Mouse (Mus musculus) ES-Bruce4 (cell line): ENCODE data around the gene Fez1.

Experiments
- CTCF ChIP-seq: IDR thresholded peaks from one replicate; pipeline ENCODE4 v1.8.1; 2011; ENCODE audit warnings: low read depth, low read length
- EP300 ChIP-seq: IDR thresholded peaks from 2 replicates; pipeline ENCODE4 v1.6.1; 2011; ENCODE audit warnings: low read depth, low read length; ENCODE audit not compliant: insufficient read depth
- POLR2A ChIP-seq: IDR thresholded peaks from one replicate; pipeline ENCODE4 v1.8.1; 2011; ENCODE audit warnings: low read length; ENCODE audit not compliant: insufficient read depth

DNA sequence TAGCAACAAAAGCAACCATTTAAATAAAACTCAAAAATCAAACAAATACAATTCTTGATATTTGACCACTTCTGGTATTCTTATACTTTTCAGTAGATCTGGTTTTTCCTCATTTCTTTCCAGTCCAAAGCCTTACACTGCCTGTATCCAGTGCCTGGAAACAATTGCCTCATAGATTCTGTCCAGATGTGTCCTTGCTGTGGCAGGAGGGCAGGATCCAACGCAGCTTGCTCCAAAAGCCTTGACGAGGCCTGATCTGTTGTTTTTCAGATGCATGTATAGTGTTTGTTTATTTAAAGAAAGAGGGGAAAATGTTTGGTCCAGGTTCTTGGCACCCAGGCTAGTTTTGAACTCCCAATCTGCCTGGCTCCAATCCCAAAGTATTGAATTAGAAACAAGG lies 34.7 kb downstream of the Fez1 start:
- TF ChIP-seq CTCF (no peak), POLR2A (no peak), EP300 (no peak)
